Mouse (Mus musculus) liver (tissue): ENCODE data around the gene Crlf1.

Experiments
- DNase-seq: peaks from one replicate; pipeline ENCODE4 v3.0.0-alpha.2; 2020; ENCODE audit warnings: mixed read lengths

Crlf1 gene

DNA sequence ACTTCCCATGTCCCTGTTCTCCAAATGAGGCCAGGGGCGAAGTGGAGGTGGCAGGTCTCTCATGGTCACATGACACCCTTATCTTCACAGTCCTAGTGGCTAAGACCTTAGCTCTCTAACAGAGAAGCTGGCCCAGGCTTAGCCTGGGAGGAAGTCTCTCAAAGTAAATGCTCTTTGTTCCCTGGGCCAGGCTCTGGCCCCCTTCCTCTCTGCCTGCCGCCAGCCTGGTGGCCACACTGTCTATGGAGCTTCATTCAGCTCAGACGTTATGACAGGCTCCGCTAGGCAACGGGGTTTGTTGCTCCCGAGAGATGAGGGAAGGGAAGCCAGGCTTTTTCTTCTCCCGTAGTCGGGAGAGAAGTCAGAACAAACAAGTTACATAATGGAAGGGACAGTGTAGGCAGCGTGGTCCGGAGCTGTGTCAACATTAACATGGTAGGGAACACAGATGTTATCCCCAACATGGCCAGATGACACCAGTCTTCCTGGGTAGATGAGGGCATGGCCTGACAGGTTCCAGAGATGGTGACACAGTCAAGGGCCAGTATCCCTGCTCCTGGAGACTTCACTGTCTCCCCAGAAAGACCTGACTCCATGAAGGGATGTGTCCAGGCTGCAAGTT, 23.6 kb upstream of the Crlf1 start:
- DNase-seq, result no peak

DNA sequence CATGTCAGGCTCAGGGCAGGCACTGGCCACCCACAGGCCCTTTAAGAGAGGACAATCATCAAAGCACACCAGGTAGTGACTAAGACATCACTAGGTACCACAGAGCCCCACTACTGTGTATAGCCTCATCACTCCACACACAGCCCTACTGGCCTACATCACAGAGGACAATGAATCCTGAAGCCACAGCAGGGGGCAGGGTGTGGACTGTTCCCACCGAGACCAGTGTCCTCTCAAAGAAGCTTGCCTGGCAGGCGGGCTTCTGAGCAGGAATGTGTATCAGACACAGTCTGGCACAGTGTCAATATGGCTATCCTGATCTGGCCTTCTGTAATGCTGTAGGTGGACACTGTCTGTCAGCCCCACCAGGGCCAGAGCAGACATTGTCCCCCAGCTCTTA, 23.0 kb upstream of the Crlf1 start:
- DNase-seq, result no peak

DNA sequence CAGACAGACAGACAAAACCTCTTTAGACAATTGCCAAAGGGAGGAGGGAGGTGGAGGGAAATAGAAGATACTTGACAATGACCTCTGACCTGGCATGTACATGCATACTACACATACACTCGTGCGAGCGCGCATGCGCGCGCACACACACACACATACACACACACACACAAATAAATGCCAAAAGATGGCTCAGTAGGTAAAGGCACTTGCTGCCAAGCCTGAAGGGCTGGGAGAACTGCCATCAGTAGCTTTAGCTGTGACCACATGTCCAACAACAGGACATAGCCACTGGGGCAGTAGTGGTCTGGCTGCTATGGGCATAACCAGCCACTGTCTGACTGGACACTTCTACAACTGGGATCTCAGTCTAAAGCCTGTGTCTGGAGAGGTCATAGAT, 21.1 kb upstream of the Crlf1 start:
- no peak for DNase-seq

DNA sequence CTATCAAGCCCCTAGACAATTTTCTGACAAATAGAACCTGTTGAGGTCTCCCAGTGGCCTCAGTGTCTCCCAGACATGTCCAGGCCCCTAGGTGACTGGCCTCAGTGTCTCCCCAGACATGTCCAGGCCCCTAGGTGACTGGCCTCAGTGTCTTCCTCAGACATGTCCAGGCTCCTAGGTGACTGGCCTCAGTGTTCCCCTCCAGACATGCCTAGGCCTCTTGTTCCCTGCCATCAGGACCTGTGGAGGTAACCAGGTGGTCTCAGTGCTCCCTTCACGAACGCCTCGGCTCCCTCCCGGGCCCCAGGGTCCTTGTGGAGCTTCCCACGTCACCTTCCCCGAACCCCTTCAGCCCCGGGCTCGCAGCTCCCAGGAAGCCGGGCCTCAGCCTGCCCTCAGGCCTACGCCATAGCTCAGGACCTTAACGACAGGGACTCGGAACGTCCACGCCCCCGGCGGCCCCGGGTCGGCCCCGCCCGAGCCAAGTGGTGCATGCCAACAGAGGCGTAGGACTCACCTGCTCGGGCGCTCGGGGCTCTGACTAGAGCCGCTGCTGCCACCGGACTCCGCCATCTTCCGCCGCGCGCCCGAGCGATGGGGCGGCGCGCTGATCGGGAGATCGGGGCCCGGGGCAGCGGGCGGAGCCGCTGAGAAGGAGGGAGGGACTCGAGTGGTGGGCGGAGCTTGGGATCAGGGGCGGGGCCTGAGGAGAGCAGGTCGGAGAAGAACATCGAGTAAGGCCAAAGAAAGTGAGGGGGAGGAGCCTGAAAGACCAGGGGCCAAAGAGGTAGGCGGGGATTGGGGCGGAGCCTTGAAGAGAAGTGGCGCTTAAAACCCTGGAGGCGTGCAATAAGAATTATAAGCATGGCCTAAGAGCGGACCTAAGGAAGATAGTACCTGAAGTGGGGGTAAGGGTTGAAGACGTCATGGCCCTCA, 16.4 kb upstream of the Crlf1 start, which contains the start of gene Klhl26:
TSS of gene Klhl26 (minus strand) at position 636 of the 936 bp plus-strand sequence.
- peak; percentile 99 for DNase-seq

DNA sequence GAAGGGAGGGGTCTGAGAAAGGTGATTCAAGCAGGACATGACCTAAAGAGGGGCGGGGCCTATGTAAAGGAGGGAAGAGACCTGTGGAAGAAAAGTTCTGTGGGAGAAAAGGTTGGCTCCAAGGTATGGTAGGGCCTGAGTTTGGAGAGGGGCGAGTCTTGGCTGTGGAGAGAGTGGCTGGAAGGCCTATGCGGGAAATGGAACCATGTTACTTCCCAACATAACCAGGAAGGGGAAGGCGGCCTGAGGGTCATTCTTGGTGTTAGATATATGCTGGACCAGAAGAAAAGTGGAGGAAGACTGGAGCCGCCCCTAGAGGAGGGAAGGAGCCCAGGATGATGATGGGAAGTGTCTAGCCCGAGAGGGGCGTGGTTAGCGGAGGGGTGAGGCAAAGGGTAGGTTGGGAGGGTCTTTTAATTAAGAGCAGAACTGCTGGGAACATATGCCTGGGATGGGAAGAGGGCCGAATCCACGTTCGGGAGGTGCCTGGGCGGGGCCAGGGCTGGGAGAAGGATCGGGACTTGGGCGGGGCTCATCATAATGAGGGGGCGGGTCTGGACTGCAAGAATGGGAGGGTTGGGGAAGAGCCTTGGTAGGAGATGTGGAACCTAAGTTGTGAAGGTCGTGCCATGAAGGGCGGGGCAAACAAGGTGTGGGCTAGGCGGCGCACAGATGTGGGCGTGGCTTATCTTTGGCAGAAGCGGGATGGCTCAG, 15.5 kb upstream of the Crlf1 start:
- DNase-seq, result peak; percentile 86

DNA sequence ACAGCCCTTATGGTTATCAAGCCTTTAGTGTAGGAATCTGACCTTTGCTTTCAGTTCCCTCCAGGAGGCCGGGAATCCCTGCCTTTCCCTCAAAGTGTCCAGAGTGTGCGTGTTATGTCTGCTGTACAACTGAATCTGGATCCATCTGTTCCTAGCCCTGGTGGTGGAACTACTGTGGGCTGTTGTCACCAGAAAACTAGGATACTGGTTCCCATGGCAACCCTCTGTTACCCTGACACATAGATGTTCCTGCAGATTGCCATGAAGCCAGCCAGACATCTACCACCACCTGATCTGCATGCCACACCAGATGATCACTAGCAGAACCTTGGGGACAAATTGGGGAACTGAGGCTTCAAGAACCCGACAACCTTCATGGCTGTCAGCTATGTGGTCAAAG, 11.1 kb upstream of the Crlf1 start:
- no peak for DNase-seq

DNA sequence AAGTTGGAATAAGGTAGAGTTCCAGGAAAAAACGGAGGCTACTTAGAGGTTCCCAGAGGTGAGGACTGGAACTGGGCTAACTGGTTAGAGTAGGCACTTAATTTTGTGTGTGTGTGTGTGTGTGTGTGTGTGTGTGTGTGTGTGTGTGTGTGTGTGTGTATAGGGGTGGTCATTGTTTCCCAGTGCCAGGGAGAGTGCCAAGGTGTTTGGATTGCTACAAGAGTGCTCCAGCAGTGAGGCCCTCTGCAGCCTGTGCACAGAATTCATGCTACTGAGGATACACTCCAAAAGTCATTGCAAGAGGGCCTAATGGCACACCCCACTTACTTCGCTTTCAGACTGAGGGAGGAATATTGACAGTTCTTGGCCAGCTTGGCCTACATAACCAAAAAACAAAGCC, 10.0 kb upstream of the Crlf1 start:
- no peak for DNase-seq

DNA sequence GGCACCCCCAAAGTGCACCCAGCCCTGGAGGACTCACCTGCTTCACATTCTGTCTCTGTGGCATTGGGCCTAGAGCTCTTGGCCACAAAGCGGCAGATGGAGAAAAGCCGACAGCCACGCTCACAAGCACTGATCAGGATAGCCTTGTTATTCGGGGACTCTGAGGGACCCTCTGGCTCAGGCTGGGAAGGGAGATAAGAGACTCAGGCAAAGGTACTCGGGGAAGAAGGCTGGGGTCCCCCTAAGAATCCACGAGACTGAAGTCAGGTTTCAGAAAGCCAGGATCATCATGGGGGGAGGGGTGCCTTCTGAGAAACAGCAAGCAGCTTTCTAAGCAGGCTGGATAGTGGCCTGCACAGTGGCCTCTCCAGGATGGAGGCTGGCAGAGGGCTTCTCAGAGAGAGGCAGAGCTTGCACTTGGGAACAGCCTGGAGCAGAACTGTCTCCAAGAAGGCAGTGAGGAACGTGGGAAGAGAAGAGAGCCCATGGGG, 6.7 kb upstream of the Crlf1 start:
- DNase-seq, result no peak

DNA sequence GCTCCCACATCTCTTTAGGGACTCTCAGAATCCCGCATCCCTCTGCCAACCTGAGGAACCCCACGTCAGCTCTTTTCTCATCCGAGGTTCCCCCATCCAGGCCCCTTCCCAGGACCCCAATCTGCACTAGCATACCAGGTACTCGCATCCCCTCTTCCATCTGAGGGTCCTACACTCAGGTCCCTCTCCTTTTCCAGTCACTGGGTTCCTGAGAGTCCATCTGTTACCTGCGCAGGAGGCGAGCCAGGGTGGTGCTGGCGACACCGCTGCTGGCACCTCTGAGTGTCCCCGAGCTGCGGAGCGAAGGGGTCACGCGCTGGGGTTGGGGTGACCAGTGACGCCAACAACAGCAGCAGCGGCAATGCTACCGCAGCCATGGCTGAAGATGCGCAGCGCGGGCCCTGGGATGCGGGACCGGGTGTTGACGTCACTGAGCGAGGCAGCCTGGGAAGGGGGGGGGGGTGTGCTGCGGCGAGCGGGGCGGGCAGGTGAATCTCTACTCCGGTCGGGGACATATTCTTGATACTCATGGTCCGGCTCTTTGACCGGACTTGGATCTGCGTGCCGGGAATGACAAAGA, 5.9 kb upstream of the Crlf1 start, which contains the start of gene Tmem59l:
TSS of gene Tmem59l (minus strand) at position 418 of the 580 bp plus-strand sequence.
- no peak for DNase-seq

DNA sequence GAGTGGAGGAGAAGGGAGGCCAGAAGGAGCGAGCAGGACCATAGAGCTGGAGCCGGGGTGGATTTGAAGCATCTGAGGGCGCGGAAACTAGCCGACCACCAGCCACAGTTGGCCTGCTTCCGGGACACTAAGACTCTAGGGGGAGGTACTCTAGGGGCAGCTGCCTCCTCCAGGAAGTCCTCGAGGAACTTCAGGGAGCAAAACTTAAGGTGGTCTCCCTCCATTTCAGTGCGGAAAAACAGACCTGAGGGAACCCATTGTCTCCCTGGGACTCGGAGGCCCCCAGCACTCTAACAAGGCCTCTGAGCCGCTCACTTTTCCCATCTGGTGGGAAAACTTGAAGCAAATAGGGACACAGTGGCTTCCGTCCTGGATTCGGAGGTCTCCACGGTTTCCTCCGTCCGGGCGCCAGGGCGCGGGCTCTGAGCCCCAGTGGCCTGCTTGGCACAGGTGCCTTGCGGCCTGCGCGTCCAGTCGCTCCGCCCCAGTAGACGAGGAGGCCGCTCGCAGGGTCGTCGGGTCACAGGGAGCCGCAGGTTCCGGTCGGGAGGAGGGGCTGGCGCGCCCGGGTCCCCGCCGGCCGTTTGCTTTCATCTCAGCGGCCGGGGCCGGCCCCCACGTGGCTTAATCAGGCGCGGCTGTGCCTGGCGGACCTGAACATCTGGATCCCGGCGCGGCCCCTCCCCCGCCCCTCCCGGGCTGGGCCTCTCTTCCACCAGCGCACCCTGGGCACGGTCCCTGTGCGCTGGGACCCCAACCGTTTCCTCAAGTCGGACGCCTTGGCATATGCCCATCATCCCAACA, 4.8 kb upstream of the Crlf1 start:
- peak; percentile 62 for DNase-seq

DNA sequence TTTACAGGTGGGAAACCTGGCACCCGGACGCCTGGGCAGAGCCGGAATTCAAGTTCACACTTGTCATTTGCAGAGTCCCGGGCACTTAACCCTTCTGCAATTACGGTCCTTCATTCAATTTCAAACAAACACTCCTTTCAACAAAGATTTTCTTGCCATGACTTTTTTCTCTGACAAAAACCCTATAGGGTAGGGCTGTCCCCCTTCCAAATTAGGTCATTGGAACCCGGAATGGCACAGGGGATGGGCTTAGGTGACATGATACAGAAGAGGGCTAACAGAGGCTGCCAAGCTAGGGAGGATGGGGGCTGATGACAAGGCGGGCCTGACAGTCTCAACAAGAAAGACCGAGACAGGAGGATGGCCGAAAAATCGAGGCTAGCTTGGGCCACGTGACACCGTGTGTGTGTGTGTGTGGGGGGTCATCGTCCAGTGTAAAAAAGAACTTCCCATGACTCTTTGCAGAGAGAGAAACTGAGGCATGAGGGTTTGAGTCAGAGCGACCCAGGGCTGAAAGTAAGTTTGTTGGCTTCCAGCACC, 4.0 kb upstream of the Crlf1 start:
- no peak for DNase-seq

DNA sequence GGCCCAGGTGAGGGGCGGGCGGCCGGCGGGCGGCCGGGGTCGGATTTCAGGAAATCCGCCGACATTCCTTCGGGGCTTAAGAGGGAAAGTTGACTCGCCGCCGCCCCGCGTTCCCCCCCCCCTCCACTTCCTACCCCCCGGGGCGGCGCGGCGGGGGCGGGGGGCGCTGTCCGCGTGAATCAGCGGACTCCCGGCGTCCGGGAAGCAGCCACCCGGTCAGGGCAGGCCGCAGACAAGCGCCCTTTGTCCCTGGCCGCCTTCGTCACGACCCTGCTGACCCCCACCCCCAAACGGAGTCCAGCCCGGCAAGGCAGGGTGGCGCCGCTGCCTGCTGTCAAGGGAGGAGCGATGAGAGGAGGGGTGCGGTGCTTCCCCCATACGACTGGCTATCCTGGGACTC, 3.4 kb upstream of the Crlf1 start:
- no peak for DNase-seq

DNA sequence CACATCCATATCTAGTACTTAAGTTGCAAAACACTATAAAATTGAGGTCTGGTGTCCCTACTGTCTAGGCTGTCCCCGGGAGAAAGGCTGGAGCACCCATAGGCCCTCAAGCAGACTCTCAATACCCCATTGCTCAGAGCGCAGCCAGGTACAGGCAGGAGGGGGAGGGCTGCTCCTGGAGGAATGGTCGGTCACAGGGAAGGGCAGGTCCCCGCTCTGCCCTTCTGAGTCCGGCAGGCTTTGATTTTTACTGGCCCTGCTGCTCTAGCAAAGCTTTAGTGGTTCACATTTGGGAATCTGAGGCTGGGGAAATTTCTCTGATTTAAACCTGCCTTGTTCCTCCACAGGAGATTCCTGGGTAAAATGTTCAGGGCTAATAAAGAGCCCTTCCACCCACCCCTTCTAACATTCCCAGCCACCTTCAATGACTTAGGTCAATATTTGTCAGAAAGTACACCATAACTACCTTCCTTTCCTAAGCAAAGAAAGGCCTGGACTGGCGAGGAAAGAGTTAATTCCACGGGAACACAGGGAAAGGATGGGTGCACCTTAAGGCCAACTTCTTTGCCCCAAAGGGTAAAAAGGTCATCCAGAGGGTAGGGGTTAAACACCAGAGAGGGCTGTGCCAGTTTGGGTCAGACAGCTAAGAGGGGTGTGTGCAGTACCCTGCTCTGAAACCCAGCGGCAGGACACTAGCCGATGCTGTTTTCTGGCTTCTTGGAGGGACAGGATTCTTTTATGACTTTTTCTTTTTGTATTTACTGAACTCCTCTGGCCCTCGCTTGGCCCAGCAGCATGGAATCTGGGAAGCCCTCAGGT, 2.7 kb upstream of the Crlf1 start:
- DNase-seq, result no peak

DNA sequence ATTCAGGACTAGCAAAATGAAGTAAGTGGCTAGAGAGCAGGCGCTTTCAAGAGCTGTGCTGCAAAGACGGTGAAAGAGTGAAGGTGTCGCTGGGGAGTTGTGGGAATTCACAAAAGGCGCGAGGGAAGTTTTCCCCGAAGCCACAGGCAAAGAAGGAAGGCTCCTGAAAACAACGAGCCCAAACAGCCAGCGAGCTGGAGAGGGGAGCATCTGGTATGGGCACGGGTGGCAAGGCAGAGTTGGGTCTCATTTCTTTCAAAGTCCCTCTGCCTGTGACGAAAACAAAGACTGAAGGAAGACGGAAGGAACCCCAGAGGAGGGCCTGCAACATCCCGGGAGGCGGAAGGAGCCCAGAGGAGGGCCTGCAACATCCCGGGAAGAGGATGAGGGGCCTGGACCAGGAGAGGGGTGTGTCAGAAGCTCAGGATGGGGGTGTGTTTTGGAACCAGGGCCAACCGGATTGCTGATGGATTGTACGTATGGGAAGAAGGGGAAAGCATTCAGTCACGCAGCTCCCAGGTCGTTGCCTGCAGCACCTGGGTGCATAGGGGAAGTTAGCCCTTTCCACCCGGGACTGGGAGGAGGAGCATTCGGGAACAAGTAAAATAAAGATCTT, 2.0 kb upstream of the Crlf1 start:
- DNase-seq, result no peak

DNA sequence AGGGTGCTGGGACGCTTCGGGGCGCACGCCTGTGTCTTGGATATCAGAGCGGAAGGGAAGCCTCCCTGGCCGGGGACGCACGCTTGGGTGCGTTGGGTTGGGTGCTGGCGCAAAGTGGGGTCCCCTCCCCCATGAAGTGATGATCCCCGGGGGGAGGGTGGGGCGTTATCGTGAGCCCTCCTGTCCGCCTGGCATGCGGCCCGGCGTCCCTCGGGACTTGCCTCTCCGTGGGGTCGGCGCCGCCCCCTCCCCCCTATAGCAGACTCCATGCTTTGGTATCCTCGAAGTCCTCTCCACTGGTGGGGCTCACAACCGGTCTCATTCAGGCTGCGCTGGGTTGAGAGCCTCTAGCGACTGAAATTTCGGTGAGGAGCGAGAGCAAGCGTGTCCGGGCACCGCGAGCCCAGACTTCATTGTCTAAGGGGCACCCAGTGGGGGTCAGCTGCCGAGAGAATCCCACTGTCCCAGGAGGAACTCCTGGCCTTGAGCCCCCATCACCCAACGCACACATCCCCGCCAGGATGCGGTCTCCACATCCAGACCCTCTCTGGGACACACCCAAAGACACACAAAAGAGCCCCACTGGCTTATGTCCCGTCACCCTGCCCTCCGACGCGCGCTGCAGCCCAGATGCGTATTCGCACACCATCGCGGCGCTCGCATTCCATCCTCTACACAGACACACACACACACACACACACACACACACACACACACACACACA, 896 bp downstream of the Crlf1 start:
- no peak for DNase-seq

DNA sequence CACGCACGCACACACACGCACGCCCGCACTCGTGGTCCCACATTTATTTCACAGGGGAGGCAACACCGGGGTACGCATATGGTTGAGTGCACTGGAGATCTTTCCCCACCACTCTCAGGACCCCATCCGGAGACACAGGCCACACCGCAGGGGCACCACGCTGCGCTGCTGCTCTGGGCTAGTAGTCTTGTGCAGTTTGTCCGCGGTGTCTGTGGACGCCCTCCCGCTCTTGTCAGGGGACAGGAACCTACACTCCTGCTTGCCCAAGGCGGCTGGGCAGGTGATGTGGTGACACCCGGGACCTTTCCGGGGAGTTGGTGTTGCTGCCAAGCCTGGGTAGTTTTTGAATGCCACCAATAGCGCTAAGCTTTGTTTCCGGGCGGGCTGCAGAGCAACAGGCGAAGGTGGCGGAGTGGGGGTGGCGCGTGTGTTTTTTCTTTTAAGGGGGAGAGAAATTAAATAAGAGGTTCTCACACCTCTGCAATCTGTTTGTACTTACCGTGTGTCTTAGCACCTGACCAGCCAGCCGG, 1.5 kb downstream of the Crlf1 start:
- no peak for DNase-seq

DNA sequence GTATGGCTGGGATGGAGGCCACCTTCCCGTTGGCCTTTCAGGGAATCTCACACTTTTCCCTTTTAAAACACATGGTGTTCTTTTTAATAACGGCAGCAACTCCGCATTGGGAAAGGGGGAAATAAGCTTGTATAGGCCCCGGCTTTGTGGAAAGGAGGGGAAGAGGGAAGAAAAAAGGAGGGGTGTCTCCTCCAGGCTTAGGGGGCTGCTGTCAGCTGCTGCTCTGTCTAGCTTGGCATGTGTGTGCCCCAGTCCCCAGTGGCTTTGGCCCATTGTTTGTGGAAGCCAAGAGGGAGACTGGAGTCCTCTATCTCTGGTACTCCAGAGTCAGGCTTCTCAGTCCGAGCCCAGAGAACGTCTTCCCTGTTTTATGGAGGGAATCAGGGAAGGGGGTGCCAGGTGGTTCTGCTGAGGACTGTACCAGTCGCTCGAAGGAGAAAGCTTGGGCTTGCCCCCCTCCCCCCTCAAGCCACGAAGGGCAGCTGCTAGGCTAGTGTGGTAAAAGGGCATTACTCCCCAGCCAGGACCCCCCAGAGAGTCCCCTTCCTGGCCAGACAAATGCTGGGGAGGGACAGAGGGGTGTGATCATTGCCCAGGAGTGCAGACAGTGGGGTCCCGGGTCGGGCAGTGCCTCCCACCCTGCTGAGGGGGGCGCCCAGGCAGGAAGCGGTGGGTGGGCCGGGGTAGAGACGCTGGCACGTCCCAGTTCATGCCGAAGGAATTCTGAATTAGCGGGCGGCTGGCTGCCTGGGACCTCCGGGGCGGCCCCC, 2.2 kb downstream of the Crlf1 start:
- no peak for DNase-seq

DNA sequence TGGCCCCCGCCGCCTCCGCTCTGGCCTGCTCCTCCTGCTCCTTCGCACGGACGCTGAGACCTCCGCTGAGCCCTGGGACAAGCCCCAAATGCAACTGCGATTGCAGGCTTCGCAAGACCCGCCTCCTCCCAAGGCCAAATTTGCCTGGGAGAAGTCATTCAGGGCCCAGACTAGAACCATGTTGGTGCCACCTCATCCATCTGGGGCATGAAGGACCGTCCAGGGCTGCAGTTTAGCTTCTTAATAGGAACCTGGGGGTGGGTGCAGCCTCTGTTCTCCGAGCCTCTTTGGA, 2.8 kb downstream of the Crlf1 start:
- no peak for DNase-seq
